ENCODE assay signal across 23 mouse cellular contexts in the genomic region with DNA sequence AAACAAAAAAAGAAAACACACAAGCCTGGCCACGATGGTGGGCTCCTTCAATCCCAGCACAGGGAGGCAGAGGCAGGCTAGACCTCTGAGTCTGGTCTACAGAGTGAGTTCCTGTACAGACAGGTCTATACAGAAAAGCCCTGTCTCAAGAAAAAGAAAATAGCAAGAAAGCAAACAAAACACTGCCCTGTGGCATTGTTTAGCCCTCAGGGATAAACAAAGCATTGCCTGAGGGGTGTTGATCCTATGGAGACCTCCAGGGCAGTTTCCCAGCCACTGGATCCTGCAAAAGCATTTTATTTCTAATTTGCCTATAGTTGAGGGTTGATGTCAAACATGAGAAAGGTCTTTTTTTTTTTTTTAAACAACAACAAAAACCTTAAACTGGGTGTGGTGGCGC.
DNase-seq lines count a peak whose midpoint lies in the region; ATAC-seq and TF ChIP-seq lines count a peak whose summit lies in the region.
"Had no signal": no experiment of that assay in that cellular context is flagged by ENCODE, and none has a peak within 500 bp of the region (broad histone marks: within the 10 kb centered on the region; RNA-seq: fewer than 3 reads in every experiment).

No protein-coding gene starts in this region.

- no peak overlapping the region for H3K9ac ChIP-seq in midbrain, postnatal 0 days (replicated peaks; ENCODE audit: low read length, poor library complexity, severe bottlenecking)
- H3K9ac ChIP-seq: embryonic facial prominence, embryonic 12.5 days; forebrain, embryonic 12.5 days; forebrain, embryonic 15.5 days; forebrain, postnatal 0 days had no signal

- no peak for ATAC-seq in midbrain, postnatal 0 days (ENCODE audit: low FRiP score)
- ATAC-seq: activated CD4-positive, CD25-positive, alpha-beta regulatory T cell, adult 4 months; forebrain, embryonic 15.5 days; forebrain, postnatal 0 days had no signal

- H3K27me3 ChIP-seq in midbrain, embryonic 10.5 days (ENCODE audit: low read depth, poor library complexity, severe bottlenecking) = no peaks in the 10 kb centered on the region
- H3K27me3 ChIP-seq in midbrain, postnatal 0 days (ENCODE audit: insufficient read depth, low read length) = no peaks in the 10 kb centered on the region
- H3K27me3 ChIP-seq in limb, embryonic 10.5 days (ENCODE audit: low read depth, poor library complexity, severe bottlenecking) = no peaks in the 10 kb centered on the region
- H3K27me3 ChIP-seq: embryonic facial prominence, embryonic 12.5 days; forebrain, embryonic 12.5 days; forebrain, embryonic 15.5 days; Patski had no signal

- H3K27ac ChIP-seq in midbrain, embryonic 10.5 days (replicated peaks) = peak overlapping the region; percentile 46; the same call in 1 of the 2 replicates
- H3K27ac ChIP-seq in midbrain, postnatal 0 days (ENCODE audit: low read depth, low read length) = no peak overlapping the region
- no peak overlapping the region for H3K27ac ChIP-seq in limb, embryonic 10.5 days
- H3K27ac ChIP-seq: embryonic facial prominence, embryonic 10.5 days; embryonic facial prominence, embryonic 12.5 days; forebrain, embryonic 12.5 days; forebrain, embryonic 15.5 days had no signal

- H3K36me3 ChIP-seq in midbrain, embryonic 10.5 days = no peaks in the 10 kb centered on the region
- H3K36me3 ChIP-seq in midbrain, postnatal 0 days (ENCODE audit: insufficient read depth, low read length) = peaks cover 3% of the 10 kb centered on the region; the same call in 1 of the 2 replicates
- H3K36me3 ChIP-seq in limb, embryonic 10.5 days = no peaks in the 10 kb centered on the region
- H3K36me3 ChIP-seq: embryonic facial prominence, embryonic 10.5 days; embryonic facial prominence, embryonic 12.5 days; forebrain, embryonic 12.5 days; forebrain, embryonic 15.5 days; G1E had no signal

- no peak overlapping the region for H3K4me3 ChIP-seq in midbrain, embryonic 10.5 days
- H3K4me3 ChIP-seq in midbrain, postnatal 0 days (ENCODE audit: low read depth, low read length) = no peak overlapping the region
- H3K4me3 ChIP-seq in limb, embryonic 10.5 days = no peak overlapping the region
- H3K4me3 ChIP-seq: embryonic facial prominence, embryonic 10.5 days; embryonic facial prominence, embryonic 12.5 days; forebrain, embryonic 12.5 days; forebrain, embryonic 15.5 days had no signal

- H3K4me2 ChIP-seq in midbrain, postnatal 0 days (ENCODE audit: low read depth, low read length, poor library complexity, severe bottlenecking) = no peak overlapping the region
- H3K4me2 ChIP-seq: embryonic facial prominence, embryonic 12.5 days; forebrain, embryonic 12.5 days; forebrain, embryonic 15.5 days had no signal

- DNase-seq in midbrain, embryonic 10.5 days (ENCODE audit: low spot score) = no peak
- no peak for DNase-seq in midbrain, postnatal 0 days (ENCODE audit: low spot score)
- DNase-seq in ES-CJ7 (ENCODE audit: low read depth, low spot score) (peak; percentile 31), R1 (ENCODE audit: low read depth, low spot score) (peak; percentile 73)
- no peak for DNase-seq in limb, embryonic 10.5 days (ENCODE audit: low spot score)
- DNase-seq in thymus, postnatal 10 days (ENCODE audit: low spot score in 2 of 2) = no peak
- DNase-seq in lung, postnatal 14 days = no peak
- DNase-seq: adrenal gland, adult 8-10 months; adrenal gland, postnatal 14 days; adrenal gland, postnatal 36 days; cerebellum, adult 11-12 months; cerebellum, adult 2 months; cerebellum, adult 9-10 months; cerebellum, postnatal 10 days; cerebellum, postnatal 25 days; forebrain, postnatal 0 days had no signal

- no peak for TF ChIP-seq CTCF in midbrain, postnatal 0 days (IDR thresholded peaks at IDR 0.05)

- H3K9me3 ChIP-seq in midbrain, embryonic 10.5 days (replicated peaks) = no peaks in the 10 kb centered on the region
- no peaks in the 10 kb centered on the region for H3K9me3 ChIP-seq in midbrain, postnatal 0 days (ENCODE audit: low read length)
- no peaks in the 10 kb centered on the region for H3K9me3 ChIP-seq in limb, embryonic 10.5 days (replicated peaks)
- H3K9me3 ChIP-seq: embryonic facial prominence, embryonic 10.5 days; embryonic facial prominence, embryonic 12.5 days; forebrain, embryonic 12.5 days; forebrain, embryonic 15.5 days; G1E had no signal

- peaks cover 11% of the 10 kb centered on the region for H3K4me1 ChIP-seq in midbrain, embryonic 10.5 days
- H3K4me1 ChIP-seq in midbrain, postnatal 0 days (ENCODE audit: insufficient read depth, low read length) = no peaks in the 10 kb centered on the region
- H3K4me1 ChIP-seq in limb, embryonic 10.5 days = no peaks in the 10 kb centered on the region
- H3K4me1 ChIP-seq: embryonic facial prominence, embryonic 12.5 days; forebrain, embryonic 12.5 days; forebrain, embryonic 15.5 days had no signal

- WGBS in midbrain, embryonic 10.5 days = 88% methylated on average over 2 of the region's 2 CpGs
- 87% methylated on average over 2 of the region's 2 CpGs for WGBS in midbrain, postnatal 0 days
- WGBS in limb, embryonic 10.5 days = 92% methylated on average over 2 of the region's 2 CpGs

Comparison
In these comparisons a context has a peak if more than half of its experiments do, and no peak if none do; other contexts are left out.
1. DNase-seq: peak in ES-CJ7 (single experiment) and R1 (single experiment); none in midbrain, embryonic 10.5 days (single experiment), midbrain, postnatal 0 days (single experiment), limb, embryonic 10.5 days (single experiment), thymus, postnatal 10 days (0 of 2) and lung, postnatal 14 days (single experiment).